Mouse (Mus musculus): ENCODE measurements around the gene Mbnl2.

DNA sequence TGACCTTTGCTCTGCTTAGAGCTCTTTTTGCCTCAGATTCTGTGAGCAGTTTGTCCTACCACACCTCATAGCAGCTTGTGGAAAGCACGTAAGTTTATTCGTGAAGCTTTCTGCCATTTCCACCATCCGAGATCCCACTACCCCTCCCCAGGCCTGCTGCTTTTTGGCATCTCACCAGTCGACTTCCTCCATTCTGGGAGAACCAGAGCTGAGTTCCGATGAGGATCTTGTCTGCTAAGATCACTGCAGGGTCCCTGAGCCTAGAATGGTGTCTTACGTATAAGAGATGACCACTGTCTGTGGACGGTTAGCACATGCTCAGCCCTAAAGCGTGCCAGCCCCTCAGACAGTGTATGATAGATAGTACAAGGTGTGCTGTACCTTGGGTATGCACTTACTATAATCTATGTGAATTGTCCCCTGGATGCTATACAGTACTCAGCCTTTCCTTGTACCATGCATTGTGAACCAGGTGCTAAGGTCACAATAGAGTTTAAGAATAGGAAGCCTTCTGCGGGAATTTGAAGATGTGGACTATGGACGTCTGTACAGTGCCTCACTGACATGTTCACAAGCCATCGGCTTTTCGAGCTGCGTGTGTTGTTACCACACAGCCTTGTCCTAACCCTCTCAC lies 55.5 kb downstream of the Mbnl2 start:
- TF ChIP-seq JUND (conservative IDR thresholded peaks at IDR 0.05; ENCODE audit: low read depth, low read length): no peak
- TF ChIP-seq ZC3H11A (IDR thresholded peaks at IDR 0.05; ENCODE audit: low read depth, low read length): no peak
- TF ChIP-seq EP300 (IDR thresholded peaks at IDR 0.05; ENCODE audit: low read length): no peak
- no peak for TF ChIP-seq POLR2A (IDR thresholded peaks at IDR 0.05; ENCODE audit: low read depth, low read length)
- TF ChIP-seq USF2 (conservative IDR thresholded peaks at IDR 0.05; ENCODE audit: low read depth, low read length): no peak
- TF ChIP-seq NRF1 (IDR thresholded peaks at IDR 0.05; ENCODE audit: low read depth, low read length): no peak
- TF ChIP-seq MAX (IDR thresholded peaks at IDR 0.05; ENCODE audit: low read length): no peak
- TF ChIP-seq ETS1 (conservative IDR thresholded peaks at IDR 0.05; ENCODE audit: low read depth, low read length): no peak
- no peak for TF ChIP-seq HCFC1 (IDR thresholded peaks at IDR 0.05; ENCODE audit: low read depth, low read length)
- no peak for TF ChIP-seq USF1 (IDR thresholded peaks at IDR 0.05; ENCODE audit: low read depth, low read length)

Measured in CH12.LX (cell line).